Mouse (Mus musculus): ENCODE results near the gene Edem3.
A peak's percentile ranks its signal among the peaks of the same experiment; 100 is the strongest.

Edem3 gene

GRCm38 (mm10) chr1:151754881-151755659 is at the start of gene Edem3:
TSS of gene Edem3 (plus strand) at chr1:151755371.
- DNase-seq (ENCODE audit: extremely low spot score): peak; percentile 93

GRCm38 (mm10) chr1:151705723-151706396 is 49.3 kb upstream of the Edem3 start:
- DNase-seq (ENCODE audit: extremely low spot score): peak; percentile 85

- no peak for DNase-seq (ENCODE audit: extremely low spot score)
Measured at GRCm38 (mm10) chr1:151706397-151706752, 48.8 kb upstream of the Edem3 start.

- no peak for DNase-seq (ENCODE audit: extremely low spot score)
Measured at GRCm38 (mm10) chr1:151708966-151709733, 46.0 kb upstream of the Edem3 start.

GRCm38 (mm10) chr1:151709734-151710022 is 45.5 kb upstream of the Edem3 start:
- no peak for DNase-seq (ENCODE audit: extremely low spot score)

- DNase-seq (ENCODE audit: extremely low spot score): no peak
Measured at GRCm38 (mm10) chr1:151710424-151711055, 44.6 kb upstream of the Edem3 start.

- DNase-seq (ENCODE audit: extremely low spot score): no peak
Measured at GRCm38 (mm10) chr1:151711062-151711461, 44.1 kb upstream of the Edem3 start.

- no peak for DNase-seq (ENCODE audit: extremely low spot score)
Measured at GRCm38 (mm10) chr1:151712664-151713063, 42.5 kb upstream of the Edem3 start.

- DNase-seq (ENCODE audit: extremely low spot score): no peak
Measured at GRCm38 (mm10) chr1:151713622-151714021, 41.5 kb upstream of the Edem3 start.

GRCm38 (mm10) chr1:151716024-151716710 is 39.0 kb upstream of the Edem3 start:
- DNase-seq (ENCODE audit: extremely low spot score): no peak

GRCm38 (mm10) chr1:151717624-151718023 is 37.5 kb upstream of the Edem3 start:
- no peak for DNase-seq (ENCODE audit: extremely low spot score)

GRCm38 (mm10) chr1:151718575-151718974 is 36.6 kb upstream of the Edem3 start:
- no peak for DNase-seq (ENCODE audit: extremely low spot score)

- no peak for DNase-seq (ENCODE audit: extremely low spot score)
Measured at GRCm38 (mm10) chr1:151719911-151720310, 35.3 kb upstream of the Edem3 start.

GRCm38 (mm10) chr1:151720566-151720965 is 34.6 kb upstream of the Edem3 start:
- no peak for DNase-seq (ENCODE audit: extremely low spot score)

GRCm38 (mm10) chr1:151721357-151721983 is 33.7 kb upstream of the Edem3 start:
- DNase-seq (ENCODE audit: extremely low spot score): no peak

GRCm38 (mm10) chr1:151723771-151724170 is 31.4 kb upstream of the Edem3 start:
- DNase-seq (ENCODE audit: extremely low spot score): no peak

GRCm38 (mm10) chr1:151725590-151725989 is 29.6 kb upstream of the Edem3 start:
- no peak for DNase-seq (ENCODE audit: extremely low spot score)

GRCm38 (mm10) chr1:151726358-151726757 is 28.8 kb upstream of the Edem3 start:
- DNase-seq (ENCODE audit: extremely low spot score): no peak

GRCm38 (mm10) chr1:151728141-151728540 is 27.0 kb upstream of the Edem3 start:
- no peak for DNase-seq (ENCODE audit: extremely low spot score)

GRCm38 (mm10) chr1:151737146-151737545 is 18.0 kb upstream of the Edem3 start:
- no peak for DNase-seq (ENCODE audit: extremely low spot score)

GRCm38 (mm10) chr1:151741199-151741621 is 14.0 kb upstream of the Edem3 start:
- DNase-seq (ENCODE audit: extremely low spot score): no peak
